Mouse (Mus musculus) neural tube, embryonic 12.5 days (tissue): Measurements from ENCODE around the gene Scnn1a. TPM values are rescaled to one million over a fixed set of nuclear protein-coding genes. Genes with fewer than 3 reads are reported as not detected.

ENCODE experiments used
- polyA plus RNA-seq: library from polyadenylated mRNA; unstranded; fragments of >200 nt; fragmentation: Nextera tagmentation; extraction: Ambion mirVana; gene quantifications from 2 replicates; pipeline ENCODE4 v1.2.1, GENCODE M21; 2016

The Scnn1a gene
- polyA plus RNA-seq, 1 experiment from 2014 or later: 0.13 TPM

Other genes starting within 250 kb of the Scnn1a start
- gene Chd4, start 224.7 kb upstream of the Scnn1a start, polyA plus RNA-seq: 115 and 121 TPM in 2 replicates
- 53.9 and 56.3 TPM in 2 replicates for gene Nop2, start 188.8 kb upstream of the Scnn1a start, polyA plus RNA-seq
- 21.9 and 22.6 TPM in 2 replicates for gene Iffo1, start 175.4 kb upstream of the Scnn1a start, polyA plus RNA-seq
- 1,605 and 1,721 TPM in 2 replicates for gene Gapdh, start 154.2 kb upstream of the Scnn1a start, polyA plus RNA-seq
- 131 and 140 TPM in 2 replicates for gene Ncapd2, start 129.0 kb upstream of the Scnn1a start, polyA plus RNA-seq
- gene Mrpl51, start 128.9 kb upstream of the Scnn1a start, polyA plus RNA-seq: 157 and 169 TPM in 2 replicates
- gene Vamp1, start 105.1 kb upstream of the Scnn1a start, polyA plus RNA-seq: 7.2 and 8.0 TPM in 2 replicates
- 3.2 and 3.8 TPM in 2 replicates for gene Tapbpl, start 88.8 kb upstream of the Scnn1a start, polyA plus RNA-seq
- gene Cd27, start 83.6 kb upstream of the Scnn1a start, polyA plus RNA-seq: 2.0 and 2.3 TPM in 2 replicates
- gene Tuba3a, start 34.6 kb upstream of the Scnn1a start, polyA plus RNA-seq: 0.42 TPM in 1 of 2 replicates, not detected in the other
- gene Ltbr, start 6.8 kb upstream of the Scnn1a start, polyA plus RNA-seq: 17.0 and 18.7 TPM in 2 replicates
- gene Tnfrsf1a, start 28.7 kb downstream of the Scnn1a start, polyA plus RNA-seq: 22.7 and 23.3 TPM in 2 replicates
- gene Plekhg6, start 60.1 kb downstream of the Scnn1a start, polyA plus RNA-seq: 0.09 and 0.15 TPM in 2 replicates
- 44.3 and 51.1 TPM in 2 replicates for gene Cd9, start 174.1 kb downstream of the Scnn1a start, polyA plus RNA-seq
- gene Vwf, start 226.1 kb downstream of the Scnn1a start, polyA plus RNA-seq: 10.1 and 12.3 TPM in 2 replicates